Mouse (Mus musculus): ENCODE measurements around the gene Pdzd2.

Pdzd2 gene

DNA sequence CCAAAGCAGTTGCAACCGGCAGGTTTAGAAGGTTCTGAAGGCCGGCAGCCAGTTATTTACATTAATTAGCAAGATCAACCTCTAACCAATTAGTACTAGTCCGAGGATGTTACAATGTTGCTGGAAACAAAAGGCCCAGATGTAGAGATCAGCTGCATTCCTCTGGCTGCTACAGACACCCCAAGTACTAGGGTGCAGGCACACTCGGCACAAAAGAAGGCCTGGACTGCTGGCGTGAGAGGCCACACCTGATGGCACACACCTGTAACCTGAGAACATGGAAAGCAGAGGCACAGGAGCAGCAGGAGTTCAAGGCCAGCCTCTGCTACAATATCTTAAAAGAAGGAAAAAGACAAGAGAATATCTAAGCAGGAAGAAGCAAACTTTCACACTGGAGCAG, 206.5 kb downstream of the Pdzd2 start:
- DNase-seq (ENCODE audit: low spot score) = no peak

DNA sequence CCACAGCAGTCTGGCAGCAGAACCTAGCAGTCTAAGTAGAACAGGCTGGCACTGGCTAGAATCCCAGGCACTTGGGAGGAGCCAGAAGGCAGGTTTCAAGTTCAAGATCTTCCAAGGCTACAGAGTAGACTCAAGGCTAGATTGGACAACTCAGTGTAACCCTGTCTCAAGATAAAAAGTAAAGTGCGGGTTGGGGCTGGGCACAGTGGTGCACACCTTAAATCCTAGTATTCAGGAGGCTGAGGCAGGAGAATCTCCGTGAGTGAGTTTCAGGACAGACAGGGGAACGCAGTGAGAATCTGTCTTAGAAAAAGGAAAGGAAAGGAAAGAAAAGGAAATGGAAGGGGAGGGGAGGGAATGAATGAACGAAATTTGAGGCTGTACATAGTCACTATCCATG, 207.2 kb downstream of the Pdzd2 start:
- DNase-seq (ENCODE audit: low spot score) = no peak

DNA sequence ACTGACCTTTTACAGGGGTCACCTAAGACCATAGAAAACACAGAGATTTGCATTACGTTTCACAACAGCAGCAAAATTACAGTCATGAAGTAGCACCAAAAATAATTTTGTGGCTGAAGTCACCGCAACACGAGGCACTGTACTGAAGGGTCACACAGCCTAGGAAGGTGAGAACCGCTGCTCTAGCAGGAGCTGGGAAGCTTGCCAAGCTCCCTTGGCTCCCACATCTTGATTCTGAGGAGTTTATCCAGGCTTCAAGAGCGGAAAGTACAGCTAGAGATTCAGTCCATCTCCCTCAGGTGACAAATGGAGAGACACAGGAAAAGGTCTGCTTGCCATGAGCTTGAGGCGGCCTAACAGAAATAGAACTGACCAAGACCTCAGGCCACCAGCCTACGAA, 216.9 kb downstream of the Pdzd2 start:
- no peak for DNase-seq (ENCODE audit: low spot score)

DNA sequence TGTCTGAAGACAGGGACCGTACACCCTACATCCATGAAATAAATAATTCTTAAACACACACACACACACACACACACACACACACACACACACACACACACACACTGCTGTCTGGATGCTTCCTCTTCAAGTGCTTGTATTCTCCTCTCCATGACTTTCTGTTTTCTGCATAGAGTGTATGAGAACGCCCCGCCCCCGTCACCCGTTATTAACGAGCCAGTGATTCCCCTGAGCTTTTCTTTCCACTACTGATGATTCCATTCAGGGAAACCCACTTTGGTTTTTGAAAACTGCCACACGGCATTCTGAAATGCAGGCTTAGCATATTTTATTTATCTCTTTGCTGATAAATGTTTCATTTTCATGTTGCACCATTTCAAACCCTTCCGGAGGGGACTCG, 219.4 kb downstream of the Pdzd2 start:
- DNase-seq (ENCODE audit: low spot score) = no peak

DNA sequence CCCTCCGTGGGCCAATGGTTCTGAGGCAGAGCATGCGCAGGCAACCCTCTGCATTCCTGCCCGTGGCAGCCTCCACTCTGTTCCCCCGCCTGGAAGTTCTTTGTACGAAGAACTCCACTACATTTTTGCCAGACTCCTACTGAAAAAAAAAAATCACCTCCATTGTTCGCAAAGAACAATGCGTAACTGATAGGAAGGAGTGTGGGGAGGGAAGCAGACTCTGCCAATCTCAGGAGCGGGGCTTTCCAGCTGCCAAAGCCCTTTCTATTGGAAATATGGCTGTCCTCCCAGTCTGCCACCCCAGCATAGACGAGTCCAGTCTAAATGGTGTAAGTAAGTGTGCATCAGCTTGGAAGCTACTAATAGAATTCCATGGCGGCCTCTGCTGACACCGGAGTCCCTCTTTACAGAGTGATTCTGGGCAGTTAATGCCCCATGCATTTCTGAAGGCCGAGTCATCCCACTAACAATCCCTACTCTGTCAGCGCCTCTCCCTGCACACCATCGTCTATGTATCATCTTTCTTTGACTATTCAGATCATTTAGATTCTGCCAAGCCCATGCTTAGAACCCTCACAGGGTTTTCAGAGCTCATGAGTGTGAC, 221.3 kb downstream of the Pdzd2 start:
- no peak for DNase-seq (ENCODE audit: low spot score)

DNA sequence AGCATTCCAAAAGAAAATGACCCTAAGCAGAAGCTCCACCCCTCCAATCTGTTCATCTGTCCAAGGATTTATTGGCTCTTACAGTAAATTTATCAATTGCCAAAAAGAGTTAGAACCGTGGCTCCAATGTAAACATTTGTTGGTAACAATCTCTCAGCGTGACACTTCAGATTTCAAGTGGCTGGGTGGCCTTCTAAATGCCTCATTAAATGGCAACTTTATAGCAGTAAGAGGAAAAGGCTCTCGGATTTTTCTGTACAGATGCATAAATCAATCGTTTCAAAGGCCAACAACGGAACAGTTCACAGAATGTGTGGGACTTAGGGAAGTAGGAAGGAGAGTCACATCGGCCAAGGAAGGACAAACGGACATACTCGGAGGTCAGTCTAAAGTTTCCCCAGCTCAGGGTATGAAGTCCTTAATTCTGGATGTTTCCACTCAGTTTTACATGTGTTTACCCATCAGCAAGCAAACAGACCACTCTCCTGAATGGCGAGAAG, 222.4 kb downstream of the Pdzd2 start:
- no peak for DNase-seq (ENCODE audit: low spot score)

DNA sequence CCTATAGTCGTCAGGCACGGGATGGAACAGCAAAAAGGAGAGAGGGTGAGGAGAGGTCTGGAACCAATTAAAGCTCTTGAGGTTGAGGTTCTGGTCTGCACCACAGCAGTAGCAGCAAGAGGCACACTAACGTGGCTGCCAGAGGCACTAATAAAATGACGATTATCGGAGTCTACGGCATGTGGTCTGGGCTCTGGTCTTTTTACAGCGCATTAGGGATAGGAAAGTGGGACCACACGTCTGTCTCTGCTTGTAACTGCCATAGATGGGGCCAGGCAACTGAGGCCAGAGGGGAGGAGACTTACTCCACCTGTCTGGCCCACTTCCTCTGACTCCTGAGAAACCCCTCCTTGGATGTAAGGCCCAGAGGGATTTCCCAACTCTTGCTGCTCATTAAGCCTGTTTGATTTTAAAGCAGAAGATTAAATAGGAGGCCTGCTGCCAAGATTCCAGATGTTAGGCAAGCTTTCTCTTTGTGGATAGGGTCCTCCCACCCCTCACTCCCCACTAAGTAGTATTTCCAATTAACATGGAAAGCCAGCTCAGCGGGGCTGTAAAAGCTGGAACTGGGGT, 224.4 kb downstream of the Pdzd2 start:
- no peak for DNase-seq (ENCODE audit: low spot score)

DNA sequence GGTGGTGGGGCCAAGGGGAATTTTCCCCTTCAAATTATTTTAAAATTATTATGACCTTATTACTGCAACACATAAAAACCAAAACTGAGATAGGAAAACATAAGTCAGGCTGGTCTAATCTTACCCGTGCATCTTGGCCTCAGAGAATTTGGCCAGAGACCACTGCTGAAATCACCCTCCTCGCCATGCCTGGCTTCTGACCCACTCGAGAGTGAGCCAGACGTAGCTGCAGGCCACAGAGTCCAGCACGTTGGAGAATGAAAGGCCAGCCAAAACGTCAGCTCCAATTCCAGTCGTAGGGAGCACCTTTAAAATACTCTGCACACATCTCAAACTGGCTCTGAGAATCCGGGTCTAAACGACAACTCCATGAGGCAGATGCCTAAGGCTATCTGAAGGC, 226.2 kb downstream of the Pdzd2 start:
- DNase-seq (ENCODE audit: low spot score) = peak; percentile 21

DNA sequence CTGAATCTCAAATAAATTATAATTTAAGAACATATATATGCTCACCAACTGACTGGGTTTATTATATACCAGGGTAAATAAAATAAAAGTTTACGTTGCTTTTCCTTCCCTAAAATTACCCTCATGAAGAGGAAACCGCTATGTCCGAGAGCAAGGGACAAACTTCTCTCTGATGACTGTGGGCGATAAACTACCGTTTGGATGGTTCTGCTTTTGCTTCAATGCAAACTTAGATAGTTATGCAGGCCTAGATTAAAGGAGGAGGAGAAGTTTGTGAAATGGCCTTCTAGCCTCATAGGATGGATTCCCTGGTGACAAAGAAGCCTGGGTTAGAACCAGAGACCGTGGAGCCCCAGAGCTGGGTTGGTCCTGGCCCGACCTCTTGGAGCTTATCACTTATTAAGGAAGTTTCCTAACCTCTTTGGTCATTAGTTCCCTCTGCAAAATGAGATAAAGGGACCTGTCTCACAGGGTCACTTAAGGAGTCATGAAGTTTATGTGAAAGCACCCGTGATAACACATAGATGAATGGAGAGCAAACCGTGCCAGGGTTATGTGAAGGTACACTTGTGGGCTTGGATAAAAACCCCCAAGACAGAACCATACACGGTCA, 230.9 kb downstream of the Pdzd2 start:
- DNase-seq (ENCODE audit: low spot score) = no peak

DNA sequence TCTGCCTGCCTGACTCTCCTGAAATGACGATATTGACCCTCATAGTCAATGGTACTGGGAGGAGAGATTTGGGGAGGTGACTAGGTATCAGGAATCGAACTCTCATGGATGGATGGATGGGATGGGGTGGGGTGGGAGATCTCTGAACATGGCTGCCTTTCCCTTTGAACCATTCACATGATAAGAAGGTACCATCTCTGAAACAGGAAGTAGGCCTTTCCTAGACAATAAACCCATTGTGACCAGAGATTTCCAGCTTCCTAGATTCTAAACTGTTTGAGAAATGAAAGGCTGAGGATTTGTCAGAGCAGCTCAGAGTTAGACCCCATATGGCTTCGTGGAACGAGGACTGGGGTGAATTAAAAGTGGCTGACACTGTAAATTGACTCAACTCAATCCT, 232.2 kb downstream of the Pdzd2 start:
- no peak for DNase-seq (ENCODE audit: low spot score)

DNA sequence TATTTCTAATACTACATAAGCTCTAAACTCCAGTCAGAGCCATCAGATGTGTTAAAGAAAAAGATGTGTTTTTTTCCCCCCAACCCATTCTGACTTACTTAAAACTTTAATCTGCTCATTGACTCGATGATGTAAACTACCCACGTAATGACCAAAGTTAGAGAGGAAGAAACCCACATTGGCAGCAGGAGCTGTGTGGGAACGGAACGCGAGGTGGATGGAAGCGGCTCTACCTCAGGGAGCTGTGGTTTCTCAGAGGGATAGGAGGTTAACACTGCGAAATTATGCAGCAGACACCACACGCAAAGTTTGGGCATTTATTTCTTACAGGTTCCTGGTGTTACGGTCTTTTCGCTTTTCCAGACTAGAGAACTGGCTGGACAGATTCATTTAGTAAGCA, 233.2 kb downstream of the Pdzd2 start:
- DNase-seq (ENCODE audit: low spot score) = no peak

DNA sequence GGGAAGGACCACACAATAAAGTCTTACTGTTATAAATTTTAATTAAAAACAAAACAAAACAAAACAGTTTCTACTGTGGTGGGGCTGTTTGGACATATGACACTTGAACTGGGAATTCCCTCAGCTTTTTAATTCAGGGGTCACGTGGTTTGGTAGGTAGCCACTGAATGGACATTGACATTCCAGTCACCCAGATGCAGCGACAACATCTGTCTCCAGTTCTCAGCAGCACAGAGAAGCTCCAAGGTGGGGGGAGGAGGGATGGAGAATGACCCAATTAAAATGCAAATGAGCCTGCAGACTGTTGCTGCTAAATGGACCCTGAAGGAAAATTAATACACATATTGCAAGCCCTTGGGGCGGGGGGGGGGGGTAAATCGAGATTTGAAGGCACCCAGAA, 233.6 kb downstream of the Pdzd2 start:
- DNase-seq (ENCODE audit: low spot score) = no peak

DNA sequence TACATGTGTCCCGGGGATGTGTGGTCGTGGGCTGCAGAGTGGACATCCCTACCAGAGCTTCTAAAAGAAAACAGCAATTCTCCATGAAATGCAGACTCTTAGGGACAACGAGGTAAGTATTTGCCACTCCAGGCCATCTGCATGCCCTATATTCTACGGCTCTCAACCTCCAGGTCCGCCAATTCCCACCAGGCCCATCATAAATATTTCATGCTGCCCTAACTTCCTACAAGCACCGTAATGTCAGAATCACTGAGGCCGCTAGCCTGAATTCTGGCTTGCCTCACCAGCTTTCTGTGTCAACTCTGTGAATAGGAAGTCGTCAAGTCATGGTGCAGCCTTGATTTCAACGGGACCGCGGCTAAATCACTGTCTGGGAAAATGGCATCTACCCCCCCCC, 234.2 kb downstream of the Pdzd2 start:
- no peak for DNase-seq (ENCODE audit: low spot score)

DNA sequence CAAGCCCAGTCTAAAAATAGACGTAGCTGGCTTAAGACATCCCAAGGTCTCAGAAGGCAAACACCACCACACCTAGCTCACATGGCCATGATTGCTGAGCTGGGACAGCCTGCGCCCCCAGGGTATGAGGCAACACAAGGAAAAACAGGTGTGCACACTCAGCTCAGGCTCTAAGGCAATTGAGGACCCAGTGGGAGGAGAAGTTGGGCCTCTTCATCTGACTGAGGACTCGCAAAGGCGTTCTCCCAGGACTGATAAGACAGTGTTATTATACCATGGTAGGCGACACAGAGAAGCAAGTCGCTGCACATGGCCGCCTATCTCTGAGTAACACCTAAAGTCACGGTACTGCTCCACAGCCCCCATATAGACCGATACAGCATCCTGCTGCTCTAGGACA, 235.8 kb downstream of the Pdzd2 start:
- no peak for DNase-seq (ENCODE audit: low spot score)

DNA sequence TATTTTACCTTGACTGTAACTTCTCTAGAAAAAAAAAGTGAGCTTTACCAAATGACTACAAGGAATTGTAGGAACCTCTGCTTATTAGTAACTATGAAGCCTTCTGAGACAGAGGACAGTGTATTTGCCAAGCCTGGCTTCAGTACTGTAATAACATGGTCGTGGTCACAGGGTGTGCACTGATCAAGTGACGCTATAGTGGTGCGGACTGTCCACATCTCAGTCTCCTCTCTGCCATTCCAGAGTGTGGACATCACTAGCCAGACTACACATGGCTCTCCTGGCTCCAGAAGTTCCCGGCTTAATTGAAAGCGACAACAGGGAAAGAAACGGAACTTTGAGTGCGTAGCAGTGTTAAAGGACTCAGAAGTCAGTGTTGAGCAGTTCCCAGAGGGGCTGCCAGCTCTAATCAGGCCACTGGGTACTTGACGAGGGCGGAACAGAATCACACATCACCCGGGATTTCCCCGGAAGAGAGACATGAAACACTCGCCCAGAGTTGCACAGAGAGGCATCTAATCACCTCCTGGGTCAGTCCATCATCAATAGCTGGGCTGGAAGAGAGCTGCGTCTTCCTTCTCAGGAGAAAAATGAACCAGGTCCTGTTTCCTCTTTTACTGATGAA, 237.7 kb downstream of the Pdzd2 start:
- DNase-seq (ENCODE audit: low spot score) = no peak

DNA sequence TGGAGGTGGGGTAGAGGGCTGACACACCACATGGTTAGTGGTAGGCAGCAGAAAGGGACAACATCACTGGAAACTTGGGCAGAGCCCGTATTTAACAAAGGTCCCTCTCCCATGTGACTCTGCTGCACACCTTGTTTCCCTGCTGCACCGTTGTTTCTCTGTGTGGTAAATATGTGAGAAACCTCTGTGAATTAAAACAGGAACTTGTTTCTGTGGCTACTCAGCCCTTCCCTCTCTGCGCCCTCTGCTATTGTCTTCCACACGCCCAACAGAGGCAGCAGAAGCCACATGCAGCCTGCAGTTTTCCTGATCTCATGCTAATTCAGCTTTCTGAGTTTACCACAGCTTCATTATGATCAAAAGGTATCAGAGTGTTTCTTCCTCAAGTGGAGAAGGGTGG, 239.1 kb downstream of the Pdzd2 start:
- no peak for DNase-seq (ENCODE audit: low spot score)

DNA sequence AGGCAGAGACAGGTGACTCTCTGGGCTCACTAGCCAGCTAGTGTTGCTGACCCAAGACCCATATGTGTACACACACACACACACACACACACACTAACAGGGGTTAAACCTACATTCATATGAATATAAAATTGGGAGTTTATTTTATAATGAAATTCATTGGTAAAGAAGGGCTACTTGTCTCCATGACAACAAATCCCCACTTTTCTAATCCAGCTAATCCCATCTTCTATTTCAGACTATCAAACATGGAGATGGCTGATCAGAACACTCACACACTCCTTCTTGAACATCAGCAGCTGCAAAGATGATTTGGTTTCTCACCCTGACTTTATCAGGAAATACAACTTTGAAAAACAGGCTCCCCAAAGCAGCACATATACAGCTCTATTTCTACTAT, 245.6 kb downstream of the Pdzd2 start:
- DNase-seq (ENCODE audit: low spot score) = no peak

DNA sequence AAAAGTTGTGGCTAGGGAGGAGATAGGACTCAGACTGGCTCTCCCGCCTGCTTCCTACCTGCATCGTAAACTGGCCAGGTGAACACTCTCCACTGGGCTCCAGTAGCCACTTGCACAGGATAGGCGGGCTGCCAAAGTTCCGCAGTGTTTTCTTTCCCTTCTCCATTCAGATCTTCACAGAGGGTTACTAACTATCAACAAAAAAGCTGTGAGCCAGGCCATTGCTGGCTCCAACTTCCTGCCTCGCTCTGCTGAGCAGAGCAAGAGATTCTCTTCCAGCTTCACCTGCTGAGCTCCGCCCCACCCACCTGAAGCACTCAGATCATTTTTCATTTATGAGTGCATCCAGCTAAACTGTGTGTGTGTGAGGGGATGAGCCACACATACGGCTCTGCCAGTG, 246.5 kb downstream of the Pdzd2 start:
- no peak for DNase-seq (ENCODE audit: low spot score)

DNA sequence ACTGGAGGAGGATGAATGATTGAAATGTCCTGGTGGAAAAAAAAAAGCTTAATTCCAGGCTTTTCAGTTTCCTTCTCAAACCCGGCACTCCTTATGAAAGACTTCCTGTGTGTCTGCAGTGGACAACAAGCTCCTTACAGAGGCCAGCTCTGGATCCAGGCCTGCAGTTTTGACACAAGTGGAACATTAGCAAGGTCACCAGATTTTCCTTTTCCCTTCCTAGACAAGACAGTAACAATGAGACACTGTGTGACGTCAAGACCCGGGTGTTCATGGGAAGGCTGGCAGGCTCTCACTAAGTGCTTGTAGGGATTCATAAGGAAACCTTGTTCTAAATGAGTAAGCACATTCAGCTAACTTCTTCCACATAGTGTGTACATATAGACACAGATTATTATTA, 248.8 kb downstream of the Pdzd2 start:
- peak; percentile 75 for DNase-seq (ENCODE audit: low spot score)

DNA sequence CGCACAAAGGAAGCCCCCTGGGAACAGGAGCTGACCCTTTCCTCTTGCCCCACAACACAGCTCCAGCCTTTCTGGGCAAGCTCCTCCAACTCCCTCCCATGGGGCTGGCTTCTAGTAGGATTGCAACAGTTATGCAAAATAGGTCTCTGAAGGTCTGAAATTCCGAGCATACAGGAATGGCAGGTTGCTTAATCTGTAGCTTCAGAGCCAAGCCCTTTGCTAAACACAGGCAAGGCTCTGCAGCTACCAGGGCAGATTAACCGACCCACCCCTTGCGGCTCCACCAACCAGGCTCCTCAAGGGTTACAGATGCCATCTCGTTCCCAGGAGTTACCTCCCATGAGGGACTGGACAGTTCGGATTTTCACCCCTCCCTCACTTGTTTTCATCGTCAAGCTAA, 249.2 kb downstream of the Pdzd2 start:
- peak; percentile 93 for DNase-seq (ENCODE audit: low spot score)

DNA sequence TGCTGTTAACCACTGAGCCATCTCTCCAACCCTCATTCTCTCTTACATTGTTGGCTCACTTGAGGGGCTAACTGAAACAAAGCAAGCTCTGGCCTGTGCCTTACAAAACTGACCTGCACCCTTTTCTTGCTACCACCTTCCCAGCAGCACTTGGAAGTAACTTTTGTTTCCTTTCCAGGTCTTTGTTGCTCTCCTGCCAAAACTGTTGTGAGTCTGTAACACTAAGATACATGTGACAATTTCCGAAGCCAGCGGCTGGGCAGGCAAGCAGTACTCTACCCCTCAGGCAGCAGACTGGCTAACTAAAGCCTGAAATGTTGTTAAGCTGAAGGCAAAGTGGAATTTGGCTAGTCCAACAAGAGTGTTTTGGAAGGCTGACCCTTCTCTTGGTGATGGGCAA, 251.4 kb downstream of the Pdzd2 start:
- peak; percentile 59 for DNase-seq (ENCODE audit: low spot score)

DNA sequence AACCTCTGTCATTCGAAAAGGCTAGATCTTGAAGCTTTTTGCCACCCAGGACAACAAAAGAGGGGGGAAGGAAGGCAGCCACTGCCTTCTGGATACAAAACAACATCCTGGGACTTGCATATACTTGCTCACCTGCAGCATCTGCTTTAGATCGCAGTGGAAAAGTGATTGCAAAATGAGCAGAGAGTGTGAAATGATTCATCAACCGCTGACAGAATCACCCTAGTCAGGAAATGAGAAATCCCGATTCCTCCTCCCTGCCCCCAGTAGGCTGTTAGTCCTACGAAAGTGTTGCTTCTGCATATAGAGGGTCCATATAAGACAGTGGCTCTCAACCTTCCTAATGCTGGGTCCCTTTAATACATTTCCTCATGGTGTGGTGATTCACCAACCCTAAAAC, 258.5 kb downstream of the Pdzd2 start:
- DNase-seq (ENCODE audit: low spot score) = no peak

DNA sequence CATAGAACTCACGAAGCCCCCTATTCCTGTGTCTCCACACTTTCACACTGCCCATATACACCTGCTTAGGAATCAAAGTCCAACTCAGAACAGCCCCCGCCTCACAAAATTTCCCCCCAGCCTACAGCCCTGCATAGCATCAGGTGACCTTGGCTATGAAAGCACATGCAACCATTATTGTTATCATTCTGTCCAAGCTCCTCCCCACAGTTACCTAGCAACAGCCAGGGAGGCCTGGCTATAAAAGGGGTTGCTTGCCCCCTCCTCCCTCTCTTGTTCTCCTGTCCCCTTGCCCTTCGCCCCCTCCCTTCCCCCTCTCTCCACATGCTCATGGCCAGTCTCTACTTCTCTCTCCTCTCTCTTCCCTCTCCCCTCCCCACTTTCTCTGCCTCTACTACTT, 259.4 kb downstream of the Pdzd2 start:
- no peak for DNase-seq (ENCODE audit: low spot score)

DNA sequence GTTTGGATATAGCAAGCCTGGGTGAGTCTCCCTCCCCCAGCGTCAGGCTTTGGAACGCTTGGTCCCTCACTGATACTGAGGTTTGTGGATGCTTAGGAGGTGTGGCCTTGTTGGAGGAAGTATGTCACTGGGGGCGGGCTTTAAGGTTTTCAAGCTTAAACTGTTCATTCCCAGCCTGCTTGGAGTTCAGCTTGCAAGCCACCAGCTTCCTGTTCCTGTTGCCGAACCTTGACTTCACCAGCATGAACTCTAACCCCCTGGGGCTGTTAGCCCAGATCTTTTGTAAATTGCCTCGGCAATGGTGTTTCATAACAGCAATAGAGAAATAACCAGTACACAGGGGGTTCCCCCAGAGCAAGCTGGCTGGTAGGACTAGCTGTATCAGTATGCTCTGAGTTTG, 260.4 kb downstream of the Pdzd2 start:
- DNase-seq (ENCODE audit: low spot score) = peak; percentile 82
